Mouse (Mus musculus) megakaryocyte, embryonic 14.5 days (primary cell): ENCODE measurements around the gene Smpd3. TPM values are rescaled to one million over a fixed set of nuclear protein-coding genes. Genes with fewer than 3 reads are reported as not detected.
"Not testable (repeated sequence)": the region's sequence is repeated elsewhere in the genome, so short reads cannot be mapped to it uniquely, and the experiment has no call there.

ENCODE experiments used
- H3K27me3 ChIP-seq: replicated peaks from 2 replicates; pipeline ENCODE3; 2012; ENCODE audit warnings: inconsistent platforms
- H3K36me3 ChIP-seq: replicated peaks from 2 replicates; pipeline ENCODE3; 2012; ENCODE audit warnings: low read length, inconsistent platforms, mixed read lengths
- H3K4me1 ChIP-seq: 2 replicates; pipeline ENCODE4 v1.6.1; 2012; ENCODE audit warnings: inconsistent platforms
- H3K4me3 ChIP-seq: replicated peaks from 2 replicates; pipeline ENCODE3; 2012; ENCODE audit warnings: moderate library complexity, mild to moderate bottlenecking, inconsistent platforms
- H3K9me3 ChIP-seq: 2 replicates; pipeline ENCODE4 v1.6.1; 2012; ENCODE audit warnings: inconsistent platforms
- FLI1 ChIP-seq: IDR thresholded peaks from 2 replicates; pipeline ENCODE4 v1.6.1; 2012; ENCODE audit warnings: low read length, inconsistent platforms, mixed read lengths
- GATA1 ChIP-seq: IDR thresholded peaks from 3 replicates; pipeline ENCODE4 v1.6.1; 2012; ENCODE audit warnings: mixed read lengths, low read length, inconsistent platforms, borderline replicate concordance
- polyA plus RNA-seq: library from polyadenylated mRNA; stranded (reverse); fragments of >175 nt; gene quantifications from 2 replicates; pipeline ENCODE4 v1.2.3, GENCODE M21; 2012; ENCODE audit warnings: low replicate concordance; ENCODE audit not compliant: insufficient read depth

Gene Smpd3
- polyA plus RNA-seq, 1 experiment = not detected

- H3K27me3 ChIP-seq = peaks cover 36% of the 10 kb centered on the region
- no peaks in the 10 kb centered on the region for H3K4me1 ChIP-seq
- no peak for TF ChIP-seq FLI1
- TF ChIP-seq GATA1 = no peak
Measured at GRCm38 (mm10) chr8:106313120-106313737, 24.6 kb downstream of the Smpd3 start.

DNA sequence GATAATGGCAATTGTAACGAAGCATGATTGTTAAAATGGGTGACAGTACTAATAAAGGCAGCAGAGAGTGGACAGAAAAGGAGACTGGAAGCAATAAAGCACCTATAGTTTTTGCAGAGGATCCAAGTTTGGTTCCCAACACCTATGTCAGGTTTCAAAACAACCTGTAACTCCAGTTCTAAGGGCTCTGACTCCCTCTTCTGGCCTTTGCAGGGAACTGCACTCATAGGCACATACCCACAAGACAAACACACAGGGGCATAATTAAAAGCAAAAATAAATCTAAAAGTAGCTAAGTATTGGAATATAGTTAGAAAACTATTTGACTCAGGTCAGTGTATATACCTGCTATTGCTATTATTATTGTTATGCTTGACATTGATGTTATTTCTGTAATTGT is 25.8 kb downstream of the Smpd3 start:
- peaks cover 4% of the 10 kb centered on the region for H3K4me1 ChIP-seq
- no peaks in the 10 kb centered on the region for H3K36me3 ChIP-seq
- H3K9me3 ChIP-seq = no peaks in the 10 kb centered on the region; the same call in 1 of the 2 replicates
- no peak for TF ChIP-seq FLI1
- no peak for TF ChIP-seq GATA1
- no peak overlapping the region for H3K4me3 ChIP-seq
- H3K27me3 ChIP-seq = peaks cover 28% of the 10 kb centered on the region

More at GRCm38 (mm10) chr8:106313120-106313737, 24.6 kb downstream of the Smpd3 start:
- H3K9me3 ChIP-seq = no peaks in the 10 kb centered on the region; the same call in 1 of the 2 replicates
- no peaks in the 10 kb centered on the region for H3K36me3 ChIP-seq
- no peak overlapping the region for H3K4me3 ChIP-seq

- no peaks in the 10 kb centered on the region for H3K36me3 ChIP-seq
- H3K9me3 ChIP-seq = no peaks in the 10 kb centered on the region; the same call in 1 of the 2 replicates
- peaks cover 4% of the 10 kb centered on the region for H3K4me1 ChIP-seq
- peaks cover 29% of the 10 kb centered on the region for H3K27me3 ChIP-seq
- TF ChIP-seq GATA1 (no peak), FLI1 (no peak)
- no peak overlapping the region for H3K4me3 ChIP-seq
Measured at GRCm38 (mm10) chr8:106310026-106310652, 27.6 kb downstream of the Smpd3 start.

- not testable (repeated sequence) for H3K9me3 ChIP-seq, H3K36me3 ChIP-seq, H3K4me3 ChIP-seq, H3K4me1 ChIP-seq
- H3K27me3 ChIP-seq = peaks cover 32% of the 10 kb centered on the region
Measured at GRCm38 (mm10) chr8:106308082-106308786, 29.6 kb downstream of the Smpd3 start.

DNA sequence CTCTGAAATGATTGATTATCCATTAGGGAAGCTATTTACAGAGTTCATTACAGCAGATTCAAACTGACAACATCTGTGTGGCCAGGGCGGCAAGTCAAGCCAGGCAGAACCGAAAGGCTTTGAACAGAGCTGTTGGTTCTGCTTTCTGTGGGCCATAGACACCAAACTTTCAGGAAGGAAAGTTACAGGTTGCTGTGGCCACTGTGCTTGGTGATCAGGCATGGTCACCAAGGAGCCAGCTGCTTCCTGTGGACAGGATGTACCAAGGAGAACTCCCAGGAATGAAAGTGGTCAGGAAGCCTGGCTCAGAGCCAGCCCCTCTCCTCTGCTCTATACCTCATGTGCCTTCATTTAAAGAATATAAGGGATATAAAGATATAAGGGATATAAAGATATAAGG is 30.2 kb downstream of the Smpd3 start:
- Histone ChIP-seq H3K4me3 (no peak overlapping the region), H3K9me3 (no peaks in the 10 kb centered on the region; the same call in 1 of the 2 replicates), H3K36me3 (no peaks in the 10 kb centered on the region), H3K4me1 (peaks cover 10% of the 10 kb centered on the region), H3K27me3 (peaks cover 30% of the 10 kb centered on the region)
- TF ChIP-seq GATA1 = no peak
- TF ChIP-seq FLI1 = no peak

- H3K4me3 ChIP-seq, H3K9me3 ChIP-seq, H3K36me3 ChIP-seq, H3K4me1 ChIP-seq: not testable (repeated sequence)
- peaks cover 30% of the 10 kb centered on the region for H3K27me3 ChIP-seq
Measured at GRCm38 (mm10) chr8:106306711-106307248, 31.0 kb downstream of the Smpd3 start.

DNA sequence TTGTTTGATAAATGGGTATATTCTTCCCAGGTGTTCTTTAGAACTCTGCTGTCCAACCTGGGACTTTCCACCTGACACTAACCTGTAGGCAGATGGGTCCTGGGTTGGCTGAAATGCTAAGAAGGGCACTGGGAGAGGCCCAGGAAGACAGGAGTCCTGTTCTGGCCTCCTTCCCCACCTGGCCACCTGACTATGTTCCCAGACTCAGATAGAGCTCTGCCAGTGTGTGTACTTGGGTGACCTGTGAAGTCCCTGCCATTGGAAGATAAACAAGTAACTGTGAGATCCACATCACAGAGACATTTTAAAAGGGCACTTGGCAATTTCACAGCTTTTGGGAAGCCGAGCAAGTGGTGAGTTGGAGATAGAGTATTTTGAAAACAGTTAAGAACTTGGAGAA is 31.7 kb downstream of the Smpd3 start:
- H3K4me1 ChIP-seq = peaks cover 10% of the 10 kb centered on the region
- H3K9me3 ChIP-seq = no peaks in the 10 kb centered on the region
- H3K27me3 ChIP-seq = peaks cover 32% of the 10 kb centered on the region
- H3K36me3 ChIP-seq = no peaks in the 10 kb centered on the region
- no peak for TF ChIP-seq FLI1
- TF ChIP-seq GATA1 = no peak
- H3K4me3 ChIP-seq = no peak overlapping the region

DNA sequence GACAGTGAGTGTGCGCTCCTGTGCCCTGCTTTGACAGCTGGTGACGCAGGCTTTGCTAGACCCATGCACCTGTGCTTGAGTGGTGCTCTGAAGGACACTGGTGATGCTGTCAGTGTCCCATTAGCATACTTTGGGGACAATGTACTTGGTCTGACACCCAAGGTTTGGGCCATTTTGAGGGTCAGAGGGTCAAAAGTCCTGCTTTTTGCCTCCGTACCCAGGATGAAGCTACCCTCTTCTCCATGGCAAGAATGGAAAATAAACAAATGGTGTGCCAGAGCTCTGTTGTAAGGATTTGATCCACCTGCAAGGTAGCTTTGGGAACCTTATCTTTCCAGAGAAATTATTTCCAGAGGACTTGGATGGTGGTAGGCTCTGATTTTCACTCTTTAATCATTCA is 32.5 kb downstream of the Smpd3 start:
- Histone ChIP-seq H3K4me3 (no peak overlapping the region), H3K9me3 (no peaks in the 10 kb centered on the region), H3K36me3 (no peaks in the 10 kb centered on the region), H3K27me3 (peaks cover 38% of the 10 kb centered on the region), H3K4me1 (peaks cover 10% of the 10 kb centered on the region)
- no peak for TF ChIP-seq FLI1
- no peak for TF ChIP-seq GATA1

DNA sequence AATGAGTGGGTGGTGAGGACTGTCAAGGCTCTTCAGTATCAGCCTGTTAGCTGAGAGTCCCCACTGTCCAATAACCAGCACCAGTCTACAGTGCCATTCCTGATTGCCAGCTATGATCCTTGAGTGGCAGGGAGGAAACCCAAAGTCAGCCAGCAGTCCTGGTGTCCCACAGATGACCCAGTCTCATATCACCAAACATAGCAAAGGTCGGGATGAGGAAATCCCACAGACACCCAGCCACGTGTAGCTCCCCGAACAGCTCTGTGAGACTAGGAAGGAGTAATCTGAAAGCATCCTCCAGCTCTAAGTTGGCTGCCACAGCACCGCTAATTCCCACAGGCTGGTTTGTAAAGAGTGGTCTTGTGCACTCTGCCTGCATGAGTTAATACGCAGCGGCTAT is 33.5 kb downstream of the Smpd3 start:
- no peak for TF ChIP-seq FLI1
- TF ChIP-seq GATA1 = no peak
- Histone ChIP-seq H3K27me3 (peaks cover 42% of the 10 kb centered on the region), H3K9me3 (peaks cover 5% of the 10 kb centered on the region), H3K4me3 (no peak overlapping the region), H3K36me3 (no peaks in the 10 kb centered on the region), H3K4me1 (peaks cover 10% of the 10 kb centered on the region)
